In genomic region chr1:88923791-88924581, GRCm38 (mm10) we compare ENCODE assay signal across 7 mouse cellular contexts.
DNase-seq lines count a peak whose midpoint lies in the region; ATAC-seq lines count a peak whose summit lies in the region.

No protein-coding gene starts in this region.

- peaks cover 35% of the 10 kb centered on the region; the same call in 1 of the 2 replicates for H3K27me3 ChIP-seq in forebrain, embryonic 10.5 days (ENCODE audit: poor library complexity, severe bottlenecking)
- H3K27me3 ChIP-seq in limb, embryonic 11.5 days (ENCODE audit: control insufficient read depth, insufficient read depth, low read length), result no peaks in the 10 kb centered on the region

- DNase-seq in left cerebral cortex, postnatal 4 days, result peak; percentile 81
- DNase-seq in left cerebral cortex, adult 9 months (ENCODE audit: low spot score in 2 of 2), result no peak
- peak; percentile 43 for DNase-seq in forebrain, embryonic 10.5 days (ENCODE audit: extremely low spot score, low spot score)
- DNase-seq in limb, embryonic 11.5 days (ENCODE audit: low spot score), result peak; percentile 31
- DNase-seq in retina, postnatal 7 days (ENCODE audit: low read depth, low spot score), result peak; percentile 29
- no peak for DNase-seq in adrenal gland, adult 2 months
- DNase-seq in ovary, postnatal 10 days (ENCODE audit: low spot score), result no peak

- H3K4me3 ChIP-seq in forebrain, embryonic 10.5 days, result no peak overlapping the region
- H3K4me3 ChIP-seq in limb, embryonic 11.5 days (ENCODE audit: low read depth, low read length), result no peak overlapping the region

- intact Hi-C loops in left cerebral cortex, postnatal 4 days (cut with DNase I), result no loop called here

- peak overlapping the region; percentile 72 for H3K27ac ChIP-seq in forebrain, embryonic 10.5 days
- no peak overlapping the region for H3K27ac ChIP-seq in limb, embryonic 11.5 days (replicated peaks; ENCODE audit: low read depth, low read length)

- ATAC-seq in limb, embryonic 11.5 days (ENCODE audit: insufficient number of reproducible peaks, low FRiP score, low TSS enrichment, low read depth), result no peak

- WGBS in forebrain, embryonic 10.5 days, result 60% methylated on average over 7 of the region's 7 CpGs
- 54% methylated on average over 7 of the region's 7 CpGs for WGBS in limb, embryonic 11.5 days

- no peak overlapping the region for H3K4me2 ChIP-seq in limb, embryonic 11.5 days (ENCODE audit: low read depth, severe bottlenecking)

- H3K9me3 ChIP-seq in forebrain, embryonic 10.5 days, result peaks cover 5% of the 10 kb centered on the region; the same call in 1 of the 2 replicates
- no peaks in the 10 kb centered on the region for H3K9me3 ChIP-seq in limb, embryonic 11.5 days (ENCODE audit: control insufficient read depth, low read length)

- H3K9ac ChIP-seq in limb, embryonic 11.5 days (ENCODE audit: low read length), result no peak overlapping the region

- H3K36me3 ChIP-seq in forebrain, embryonic 10.5 days (replicated peaks), result no peaks in the 10 kb centered on the region
- H3K36me3 ChIP-seq in limb, embryonic 11.5 days (ENCODE audit: control insufficient read depth, insufficient read depth, low read length), result no peaks in the 10 kb centered on the region

- peaks cover 18% of the 10 kb centered on the region for H3K4me1 ChIP-seq in forebrain, embryonic 10.5 days
- peaks cover 6% of the 10 kb centered on the region; the same call in 1 of the 2 replicates for H3K4me1 ChIP-seq in limb, embryonic 11.5 days (ENCODE audit: control insufficient read depth, insufficient read depth, low read length)

Comparison
In these comparisons a context has a peak if more than half of its experiments do, and no peak if none do; other contexts are left out.
1. DNase-seq: peak in left cerebral cortex, postnatal 4 days (single experiment), forebrain, embryonic 10.5 days (single experiment), limb, embryonic 11.5 days (single experiment) and retina, postnatal 7 days (single experiment); none in left cerebral cortex, adult 9 months (0 of 2), adrenal gland, adult 2 months (single experiment) and ovary, postnatal 10 days (single experiment).